Mouse (Mus musculus) ovary, adult 2 months (tissue): Measurements from ENCODE around the gene Hist2h2bb. TPM values are rescaled to one million over a fixed set of nuclear protein-coding genes. Genes with fewer than 3 reads are reported as not detected.

ENCODE experiments used
- polyA plus RNA-seq: library from polyadenylated mRNA; depleted of rRNA; stranded (reverse); fragments of >200 nt; gene quantifications from 2 replicates; pipeline ENCODE4 v1.2.3, GENCODE M21; 2012; rRNA removed

Hist2h2bb gene
- 6.8 and 7.4 TPM in 2 replicates for polyA plus RNA-seq

GRCm38 (mm10) chr3:96269511-96270474 is at the start of gene Hist2h2bb:
Gene Hist2h2bb (plus strand): TSS chr3:96269752.

GRCm38 (mm10) chr3:96220765-96221639 is 48.5 kb upstream of the Hist2h2bb start, which contains the start of the genes Hist2h2ac and Hist2h2be:
Gene Hist2h2ac (minus strand): TSS chr3:96220880.
Gene Hist2h2be (plus strand): TSS chr3:96221119.

GRCm38 (mm10) chr3:96238954-96239793 is 30.4 kb upstream of the Hist2h2bb start, which contains the start of gene Hist2h3c2:
Gene Hist2h3c2 (minus strand): TSS chr3:96239127.

DNA sequence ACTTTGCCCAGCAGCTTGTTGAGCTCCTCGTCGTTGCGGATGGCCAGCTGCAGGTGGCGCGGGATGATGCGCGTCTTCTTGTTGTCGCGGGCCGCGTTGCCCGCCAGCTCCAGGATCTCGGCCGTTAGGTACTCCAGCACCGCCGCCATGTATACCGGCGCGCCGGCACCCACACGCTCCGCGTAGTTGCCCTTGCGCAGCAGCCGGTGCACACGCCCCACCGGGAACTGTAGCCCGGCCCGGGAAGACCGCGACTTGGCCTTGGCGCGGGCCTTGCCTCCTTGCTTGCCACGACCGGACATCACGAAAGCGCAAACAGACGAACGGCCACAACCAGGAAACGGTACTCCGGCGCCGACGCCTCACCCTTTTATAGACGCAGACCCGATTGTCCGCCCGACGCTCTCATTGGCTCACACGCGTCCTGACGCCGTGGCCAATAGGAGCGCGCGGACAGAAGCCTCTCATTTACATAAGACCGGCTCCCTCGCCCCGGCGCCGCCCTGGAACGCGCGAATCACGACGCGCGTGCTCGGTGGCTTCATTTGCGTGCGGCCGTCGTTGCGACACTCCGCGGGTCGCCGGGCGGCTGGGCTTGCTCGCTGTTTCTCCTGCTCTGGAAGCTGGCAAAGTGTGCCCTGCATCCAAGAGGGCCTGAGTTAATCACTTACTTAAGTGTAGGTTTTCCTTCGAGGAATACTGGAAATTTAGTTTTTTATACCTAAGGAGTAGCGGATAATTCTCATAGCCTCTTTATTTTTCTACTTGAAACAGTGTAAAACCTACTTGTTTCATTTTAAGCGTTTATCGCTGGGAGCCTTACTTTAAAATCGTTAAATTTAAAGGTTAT is 29.4 kb upstream of the Hist2h2bb start, which contains the start of gene Hist2h2aa2:
Gene Hist2h2aa2 (minus strand): TSS at position 328 of the 850 bp plus-strand sequence.

GRCm38 (mm10) chr3:96245003-96245886 is 24.3 kb upstream of the Hist2h2bb start, which contains the start of gene Hist2h2aa1:
Gene Hist2h2aa1 (plus strand): TSS chr3:96245497.

GRCm38 (mm10) chr3:96246427-96246856 is 23.1 kb upstream of the Hist2h2bb start, which contains the start of gene Hist2h3c1:
Gene Hist2h3c1 (plus strand): TSS chr3:96246685.

DNA sequence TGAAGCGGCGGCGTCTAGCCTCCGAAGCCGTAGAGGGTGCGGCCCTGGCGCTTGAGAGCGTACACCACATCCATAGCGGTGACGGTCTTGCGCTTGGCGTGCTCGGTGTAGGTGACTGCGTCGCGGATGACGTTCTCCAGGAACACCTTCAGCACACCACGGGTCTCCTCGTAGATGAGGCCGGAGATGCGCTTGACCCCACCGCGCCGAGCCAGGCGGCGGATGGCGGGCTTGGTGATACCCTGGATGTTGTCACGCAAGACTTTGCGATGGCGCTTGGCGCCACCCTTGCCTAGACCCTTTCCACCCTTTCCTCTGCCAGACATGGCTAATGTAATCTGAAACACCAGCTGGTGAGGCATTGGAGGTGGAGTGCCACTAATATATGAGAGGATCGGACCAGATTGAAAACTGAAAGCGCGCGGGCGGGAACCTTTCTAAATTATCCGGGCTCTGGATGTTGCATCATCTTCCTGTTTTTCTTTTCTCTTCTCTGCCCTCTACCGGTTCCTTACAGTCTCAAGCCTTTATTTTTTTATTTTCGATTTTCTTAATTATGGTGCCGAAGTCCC is 6.5 kb upstream of the Hist2h2bb start, which contains the start of gene Hist2h4:
Gene Hist2h4 (minus strand): TSS at position 333 of the 572 bp plus-strand sequence.

DNA sequence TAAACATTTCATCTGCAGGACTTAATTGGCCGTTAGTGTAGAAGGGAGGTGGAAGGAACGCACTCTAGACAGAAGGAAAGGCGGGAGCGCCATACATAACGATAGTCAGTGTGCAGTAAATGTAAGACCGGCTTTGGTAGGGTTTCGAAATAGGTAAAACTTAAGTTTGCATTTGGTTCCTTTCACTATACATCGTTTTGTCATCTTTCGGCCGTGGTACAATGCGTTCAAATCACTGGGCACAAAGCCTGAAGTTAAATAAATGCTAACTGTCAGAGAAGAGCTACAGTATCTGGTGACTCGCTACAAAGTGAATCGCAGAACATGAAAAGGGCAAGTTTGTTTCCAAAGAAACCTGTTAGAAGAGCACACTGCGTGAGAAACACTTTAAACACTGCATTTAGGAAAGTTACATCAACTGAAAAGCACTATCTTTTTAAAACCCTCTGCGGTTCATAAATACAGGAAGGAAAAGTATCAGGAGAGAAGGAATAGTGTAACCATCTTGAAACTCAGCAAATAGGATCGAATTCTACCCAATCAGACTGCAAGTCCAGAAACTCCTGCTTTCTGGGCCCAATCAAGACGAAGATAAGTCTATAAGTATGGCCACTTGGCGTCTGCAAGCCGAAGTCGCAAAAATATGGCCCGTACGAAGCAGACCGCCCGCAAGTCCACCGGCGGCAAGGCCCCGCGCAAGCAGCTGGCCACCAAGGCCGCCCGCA is 1.3 kb upstream of the Hist2h2bb start, which contains the start of gene Hist2h3b:
Gene Hist2h3b (plus strand): TSS at position 604 of the 725 bp plus-strand sequence.

GRCm38 (mm10) chr3:96293787-96294186 is 24.2 kb downstream of the Hist2h2bb start, which contains the start of gene Fcgr1:
Gene Fcgr1 (minus strand): TSS chr3:96293969.

Other genes starting within 250 kb of the Hist2h2bb start
- gene Vps45, start 211.3 kb upstream of the Hist2h2bb start, polyA plus RNA-seq = 2.9 and 3.2 TPM in 2 replicates
- gene Otud7b, start 165.2 kb upstream of the Hist2h2bb start, polyA plus RNA-seq = 22.1 and 34.9 TPM in 2 replicates
- 14.5 and 15.9 TPM in 2 replicates for gene Mtmr11, start 107.7 kb upstream of the Hist2h2bb start, polyA plus RNA-seq
- 122 and 154 TPM in 2 replicates for gene Sf3b4, start 97.4 kb upstream of the Hist2h2bb start, polyA plus RNA-seq
- 5.5 and 5.7 TPM in 2 replicates for gene Sv2a, start 88.6 kb upstream of the Hist2h2bb start, polyA plus RNA-seq
- gene Bola1, start 50.0 kb upstream of the Hist2h2bb start, polyA plus RNA-seq = 105 and 109 TPM in 2 replicates
- gene Hist2h2ab, start 49.9 kb upstream of the Hist2h2bb start, polyA plus RNA-seq = 9.3 and 11.4 TPM in 2 replicates
- 22.9 and 40.9 TPM in 2 replicates for gene Hist2h2ac, start 48.9 kb upstream of the Hist2h2bb start, polyA plus RNA-seq
- gene Hist2h2be, start 48.6 kb upstream of the Hist2h2bb start, polyA plus RNA-seq = 5.9 and 6.1 TPM in 2 replicates
- 107 and 146 TPM in 2 replicates for gene Hist2h3c2, start 30.6 kb upstream of the Hist2h2bb start, polyA plus RNA-seq
- 214 and 474 TPM in 2 replicates for gene Hist2h2aa2, start 29.5 kb upstream of the Hist2h2bb start, polyA plus RNA-seq
- 589 and 615 TPM in 2 replicates for gene Hist2h2aa1, start 24.3 kb upstream of the Hist2h2bb start, polyA plus RNA-seq
- not detected in 2 replicates for gene Hist2h3c1, start 23.1 kb upstream of the Hist2h2bb start, polyA plus RNA-seq
- gene Hist2h4, start 6.4 kb upstream of the Hist2h2bb start, polyA plus RNA-seq = 5.9 and 6.5 TPM in 2 replicates
- 118 and 152 TPM in 2 replicates for gene Hist2h3b, start 1.1 kb upstream of the Hist2h2bb start, polyA plus RNA-seq
- gene Fcgr1, start 24.2 kb downstream of the Hist2h2bb start, polyA plus RNA-seq = 3.9 and 5.4 TPM in 2 replicates
- gene BC107364, start 182.6 kb downstream of the Hist2h2bb start, polyA plus RNA-seq = not detected in 2 replicates